Mouse (Mus musculus) intestine, embryonic 14.5 days (tissue): ENCODE results near the gene Anapc1. TPM values are rescaled to one million over a fixed set of nuclear protein-coding genes. Genes with fewer than 3 reads are reported as not detected.

ENCODE experiments used
- ATAC-seq: fragments of 200-750 bp; cut with Nextera tagmentation; replicated peaks from 2 replicates; pipeline ENCODE4 v1.8.0; 2017; ENCODE audit warnings: low read depth, moderate number of reproducible peaks, moderate TSS enrichment, moderate library complexity; ENCODE audit not compliant: low FRiP score, low TSS enrichment
- DNase-seq: peaks from one replicate; pipeline ENCODE4 v3.0.0-alpha.2; 2018; ENCODE audit warnings: low spot score
- H3K27ac ChIP-seq: fragments of 300-500 bp; sonication (generic); 2 replicates; pipeline ENCODE4 v1.5.1; 2014; ENCODE audit warnings: low read depth, mild to moderate bottlenecking, control low read depth
- H3K27me3 ChIP-seq: fragments of 300-500 bp; sonication (generic); replicated peaks from 2 replicates; pipeline ENCODE4 v1.6.1; 2014; ENCODE audit warnings: low read length, control low read depth; ENCODE audit not compliant: control insufficient read depth, insufficient read depth
- H3K36me3 ChIP-seq: fragments of 300-500 bp; sonication (generic); 2 replicates; pipeline ENCODE4 v1.6.1; 2014; ENCODE audit warnings: low read length, control low read depth; ENCODE audit not compliant: control insufficient read depth, insufficient read depth
- H3K4me1 ChIP-seq: fragments of 300-500 bp; sonication (generic); replicated peaks from 2 replicates; pipeline ENCODE4 v1.6.1; 2014; ENCODE audit warnings: low read length, control low read depth, mixed read lengths; ENCODE audit not compliant: control insufficient read depth, insufficient read depth
- H3K4me2 ChIP-seq: fragments of 300-500 bp; sonication (generic); 2 replicates; pipeline ENCODE4 v1.6.1; 2014; ENCODE audit warnings: low read length
- H3K4me3 ChIP-seq: fragments of 300-500 bp; sonication (generic); 2 replicates; pipeline ENCODE4 v1.5.1; 2014; ENCODE audit warnings: low read depth, low read length, control low read depth, mixed read lengths
- H3K9ac ChIP-seq: fragments of 300-500 bp; sonication (generic); 2 replicates; pipeline ENCODE4 v1.6.1; 2014; ENCODE audit warnings: mild to moderate bottlenecking, low read length
- H3K9me3 ChIP-seq: fragments of 300-500 bp; sonication (generic); 2 replicates; pipeline ENCODE4 v1.6.1; 2016; ENCODE audit warnings: low read length, control low read depth; ENCODE audit not compliant: control insufficient read depth
- WGBS: fragments of 180-500 bp; shearing (Covaris S2); extraction: QIAGEN DNeasy Blood & Tissue Kit; methylation state at CpG from one replicate; pipeline ENCODE4 v1.1.7; 2014; 5-methylcytosine and 5-hydroxymethylcytosine counted together
- polyA plus RNA-seq: library from polyadenylated mRNA; unstranded; fragments of >200 nt; fragmentation: Nextera tagmentation; extraction: Ambion mirVana; gene quantifications from 2 replicates; pipeline ENCODE4 v1.2.1, GENCODE M21; 2014

Anapc1 gene
- polyA plus RNA-seq, 1 experiment from 2014 or later = 80.4 TPM

DNA sequence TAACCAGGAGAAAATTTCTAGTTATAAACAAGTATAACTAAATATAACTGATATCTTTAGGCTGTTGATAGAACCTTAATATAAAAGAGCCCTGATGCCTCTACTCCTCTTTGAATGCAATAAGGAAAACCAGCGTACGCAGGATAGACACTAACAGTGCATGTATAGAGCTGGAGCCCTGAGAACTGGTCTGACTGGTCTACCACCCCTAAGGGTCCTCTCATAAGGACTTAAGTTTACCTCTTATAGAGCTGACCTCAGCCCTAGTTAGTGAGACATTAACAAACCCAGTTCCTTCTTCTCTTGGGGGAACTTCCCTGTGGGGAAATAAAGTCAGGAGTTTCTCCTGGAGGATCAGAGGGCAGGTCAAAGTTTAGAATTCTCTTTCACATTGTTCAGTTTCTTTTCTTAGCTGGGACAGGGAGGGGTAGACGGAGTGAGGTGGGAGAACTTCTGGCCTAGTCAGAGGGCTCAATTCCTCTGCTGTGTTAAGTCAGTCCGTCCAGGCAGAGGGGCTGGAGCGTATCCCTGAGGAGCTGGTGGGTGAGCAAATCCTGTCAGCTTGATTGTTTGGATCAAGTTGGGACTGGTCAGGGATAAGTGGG, 35.0 kb upstream of the Anapc1 start:
- no peak for DNase-seq

DNA sequence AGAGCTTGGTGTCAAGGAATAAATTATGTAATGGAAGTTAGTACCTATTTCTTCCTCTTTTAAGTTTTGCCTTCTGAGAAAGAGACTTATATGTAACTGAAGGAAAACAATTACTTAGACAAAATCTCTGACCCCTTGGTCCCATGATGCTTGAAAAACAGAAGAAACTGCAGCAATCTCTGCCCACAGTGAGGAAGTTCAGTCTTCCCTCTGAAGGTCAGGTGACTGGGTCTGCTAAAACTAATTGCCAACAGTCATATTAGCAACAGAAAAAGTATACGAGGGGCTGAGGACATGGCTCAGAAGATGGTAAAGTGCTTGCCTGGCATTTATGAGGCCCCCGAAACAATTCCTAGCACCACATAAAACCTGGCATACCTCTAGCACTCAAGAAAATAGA, 32.2 kb upstream of the Anapc1 start:
- no peak overlapping the region for H3K4me3 ChIP-seq
- DNase-seq = no peak
- H3K9me3 ChIP-seq = peaks cover 7% of the 10 kb centered on the region; the same call in 1 of the 2 replicates
- no peak overlapping the region for H3K4me2 ChIP-seq
- H3K9ac ChIP-seq = no peak overlapping the region
- no peak for ATAC-seq
- peaks cover 14% of the 10 kb centered on the region for H3K4me1 ChIP-seq
- WGBS = 81% methylated on average over 2 of the region's 2 CpGs
- H3K36me3 ChIP-seq = no peaks in the 10 kb centered on the region
- no peaks in the 10 kb centered on the region for H3K27me3 ChIP-seq
- no peak overlapping the region for H3K27ac ChIP-seq

More for the DNA sequence above, 35.0 kb upstream of the Anapc1 start:
- no peak overlapping the region for H3K9ac ChIP-seq
- H3K4me3 ChIP-seq = no peak overlapping the region
- no peak overlapping the region for H3K4me2 ChIP-seq
- H3K27me3 ChIP-seq = no peaks in the 10 kb centered on the region
- 87% methylated on average over 5 of the region's 5 CpGs for WGBS
- 0 out of 2 replicates have a peak overlapping the region, but pooled peaks have one; percentile 2 for H3K27ac ChIP-seq
- H3K9me3 ChIP-seq = peaks cover 7% of the 10 kb centered on the region; the same call in 1 of the 2 replicates
- no peaks in the 10 kb centered on the region for H3K4me1 ChIP-seq
- no peaks in the 10 kb centered on the region for H3K36me3 ChIP-seq
- ATAC-seq = peak; percentile 83; the same call in 1 of the 2 replicates

DNA sequence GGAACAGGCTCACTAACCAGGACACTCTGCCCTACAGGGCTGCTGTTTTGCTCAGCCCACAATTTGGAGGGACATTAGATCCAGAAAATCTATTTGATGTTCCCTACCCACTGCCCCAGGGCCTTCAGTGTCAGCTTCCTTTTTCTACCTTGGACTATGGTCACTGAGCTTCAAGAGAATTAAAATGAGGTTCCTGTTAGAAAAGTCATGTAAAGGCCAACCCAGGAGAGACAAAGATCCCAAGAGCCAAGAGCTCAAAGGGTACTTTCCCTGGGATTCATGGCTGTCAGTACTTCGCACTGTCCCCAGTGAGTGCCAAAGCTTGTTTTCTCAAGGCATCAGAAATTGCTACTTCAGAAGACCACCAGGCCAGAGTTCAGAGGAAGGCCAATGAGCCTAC, 28.8 kb upstream of the Anapc1 start:
- H3K9ac ChIP-seq = no peak overlapping the region
- H3K36me3 ChIP-seq = no peaks in the 10 kb centered on the region
- H3K9me3 ChIP-seq = peaks cover 4% of the 10 kb centered on the region; the same call in 1 of the 2 replicates
- DNase-seq (no peak), ATAC-seq (no peak)
- no peaks in the 10 kb centered on the region for H3K27me3 ChIP-seq
- H3K4me3 ChIP-seq = no peak overlapping the region
- H3K4me1 ChIP-seq = peaks cover 30% of the 10 kb centered on the region
- no peak overlapping the region for H3K27ac ChIP-seq
- no peak overlapping the region for H3K4me2 ChIP-seq
- WGBS = 94% methylated on average over 1 of the region's 1 CpGs

DNA sequence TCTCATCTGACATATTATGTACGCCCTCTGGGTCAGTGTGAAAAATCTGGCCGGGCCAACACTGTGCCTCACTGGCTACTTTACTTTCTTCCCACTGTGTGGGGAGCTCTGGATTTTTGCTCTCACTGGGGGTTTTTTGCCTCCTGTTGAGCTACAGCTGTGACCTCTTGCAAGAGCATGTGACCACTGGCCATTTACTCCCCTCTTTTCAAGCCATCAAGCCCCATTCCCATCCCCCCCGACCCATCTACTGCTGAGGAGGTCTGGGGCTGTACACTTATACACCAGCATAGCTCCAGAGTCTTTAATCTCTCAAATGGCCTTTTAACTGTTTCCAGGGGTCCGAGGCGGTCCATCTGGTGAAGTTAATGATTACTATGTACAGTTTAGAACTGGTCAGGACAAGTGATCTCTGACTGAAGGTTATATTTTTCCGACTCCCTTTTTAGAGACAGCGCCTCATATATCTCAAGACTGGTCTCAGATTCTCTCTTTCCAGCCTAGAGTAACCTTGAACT, 27.6 kb upstream of the Anapc1 start:
- Histone ChIP-seq H3K36me3 (no peaks in the 10 kb centered on the region), H3K27ac (peak overlapping the region; percentile 82), H3K9ac (no peak overlapping the region), H3K9me3 (no peaks in the 10 kb centered on the region), H3K27me3 (no peaks in the 10 kb centered on the region), H3K4me3 (no peak overlapping the region), H3K4me1 (peaks cover 35% of the 10 kb centered on the region), H3K4me2 (no peak overlapping the region)
- 49% methylated on average over 7 of the region's 7 CpGs for WGBS
- ATAC-seq (no peak; the same call in 1 of the 2 replicates), DNase-seq (no peak)

DNA sequence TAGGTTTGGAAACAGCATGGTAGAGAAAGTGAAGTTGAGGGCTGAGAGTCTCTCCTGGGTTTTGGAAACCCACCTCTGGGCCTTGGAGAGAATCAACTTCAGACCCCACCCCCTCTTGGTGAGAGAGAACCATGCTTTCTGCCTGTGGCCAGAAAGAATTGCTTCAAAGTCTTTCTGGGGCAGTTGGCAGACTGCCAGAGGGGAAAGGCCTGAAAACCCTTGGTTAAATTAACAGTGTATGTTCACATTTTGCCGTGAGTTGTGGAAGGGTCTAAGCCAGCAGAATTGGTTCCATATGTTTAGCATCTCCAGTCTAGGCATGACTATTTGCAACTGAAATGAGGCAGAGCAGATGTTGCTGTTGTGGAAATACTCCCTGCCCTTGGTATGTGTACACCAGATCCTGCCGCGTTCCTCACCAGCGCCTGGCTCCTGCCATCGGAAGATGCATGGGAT, 26.4 kb upstream of the Anapc1 start:
- Histone ChIP-seq H3K4me2 (no peak overlapping the region; the same call in 1 of the 2 replicates), H3K27me3 (no peaks in the 10 kb centered on the region), H3K9ac (no peak overlapping the region), H3K4me3 (no peak overlapping the region), H3K36me3 (no peaks in the 10 kb centered on the region), H3K27ac (peak overlapping the region; percentile 82), H3K4me1 (peaks cover 35% of the 10 kb centered on the region), H3K9me3 (no peaks in the 10 kb centered on the region)
- ATAC-seq (peak; percentile 75), DNase-seq (peak; percentile 79)
- 27% methylated on average over 5 of the region's 5 CpGs for WGBS

GRCm38 (mm10) chr2:128712940-128713339, 25.7 kb upstream of the Anapc1 start:
- WGBS = 77% methylated on average over 6 of the region's 6 CpGs
- H3K27ac ChIP-seq = peak overlapping the region; percentile 82; the same call in 1 of the 2 replicates
- no peak overlapping the region for H3K4me2 ChIP-seq
- H3K4me3 ChIP-seq = no peak overlapping the region
- no peaks in the 10 kb centered on the region for H3K36me3 ChIP-seq
- H3K4me1 ChIP-seq = peaks cover 35% of the 10 kb centered on the region
- no peaks in the 10 kb centered on the region for H3K9me3 ChIP-seq
- H3K27me3 ChIP-seq = no peaks in the 10 kb centered on the region
- no peak for ATAC-seq
- H3K9ac ChIP-seq = no peak overlapping the region
- no peak for DNase-seq

DNA sequence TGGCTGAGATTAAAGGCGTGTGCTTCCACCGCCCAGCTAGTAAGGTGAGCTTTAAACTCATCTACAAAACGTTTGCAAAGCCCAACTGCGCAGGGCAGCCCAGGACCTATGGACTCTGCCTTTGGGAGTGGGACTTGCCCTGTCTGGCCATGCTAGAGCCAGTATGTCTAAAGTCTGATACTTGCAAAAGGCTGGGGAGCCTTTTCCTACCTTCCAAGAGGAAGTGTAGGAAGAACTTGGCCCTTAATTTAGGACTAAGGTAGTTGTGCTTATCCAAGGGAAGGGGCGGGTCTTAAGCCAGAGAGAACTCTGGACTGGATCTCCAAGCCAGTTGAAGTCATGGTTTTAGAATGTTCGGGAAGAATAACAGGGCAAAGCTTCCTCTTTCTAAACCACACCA, 23.4 kb upstream of the Anapc1 start:
- ATAC-seq = no peak
- no peaks in the 10 kb centered on the region for H3K9me3 ChIP-seq
- no peaks in the 10 kb centered on the region for H3K36me3 ChIP-seq
- H3K4me2 ChIP-seq = no peak overlapping the region
- no peak overlapping the region for H3K27ac ChIP-seq
- WGBS = 68% methylated on average over 6 of the region's 6 CpGs
- H3K4me3 ChIP-seq = no peak overlapping the region
- no peak overlapping the region for H3K9ac ChIP-seq
- H3K4me1 ChIP-seq = peaks cover 32% of the 10 kb centered on the region
- no peaks in the 10 kb centered on the region for H3K27me3 ChIP-seq
- no peak for DNase-seq

DNA sequence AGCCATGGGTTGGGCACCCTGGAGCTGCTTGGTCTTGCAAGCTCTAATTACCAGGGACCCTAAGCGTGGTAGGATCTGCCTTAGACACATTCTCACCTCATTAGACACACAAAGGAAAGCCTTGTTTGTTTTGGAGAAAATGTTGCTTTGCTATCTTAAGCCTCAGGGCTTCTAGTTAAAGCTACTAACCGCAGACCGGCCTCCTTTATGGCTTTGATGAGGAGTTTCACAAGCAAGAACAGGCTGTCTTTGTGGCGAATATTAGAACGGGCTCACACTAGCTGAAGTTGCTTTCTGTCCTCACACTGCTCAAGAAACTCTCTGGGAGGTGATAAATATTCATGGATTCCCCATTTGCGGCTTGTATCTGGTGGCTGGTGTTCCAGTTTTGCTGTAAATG, 22.1 kb upstream of the Anapc1 start:
- Histone ChIP-seq H3K36me3 (no peaks in the 10 kb centered on the region), H3K27me3 (no peaks in the 10 kb centered on the region), H3K4me1 (peaks cover 20% of the 10 kb centered on the region; the same call in 1 of the 2 replicates), H3K9ac (no peak overlapping the region), H3K4me3 (no peak overlapping the region), H3K4me2 (no peak overlapping the region), H3K9me3 (no peaks in the 10 kb centered on the region), H3K27ac (no peak overlapping the region)
- WGBS = 52% methylated on average over 6 of the region's 6 CpGs
- no peak for ATAC-seq
- DNase-seq = no peak

GRCm38 (mm10) chr2:128704474-128704873, 17.3 kb upstream of the Anapc1 start:
- no peak overlapping the region for H3K9ac ChIP-seq
- 98% methylated on average over 3 of the region's 3 CpGs for WGBS
- no peaks in the 10 kb centered on the region for H3K36me3 ChIP-seq

More at GRCm38 (mm10) chr2:128704474-128704873, 17.3 kb upstream of the Anapc1 start:
- ATAC-seq (no peak), DNase-seq (no peak)
- Histone ChIP-seq H3K4me3 (no peak overlapping the region), H3K27ac (no peak overlapping the region), H3K27me3 (no peaks in the 10 kb centered on the region), H3K9me3 (no peaks in the 10 kb centered on the region), H3K4me2 (no peak overlapping the region), H3K4me1 (no peaks in the 10 kb centered on the region)
